Mouse (Mus musculus): ENCODE data around the gene C2cd4b.

Gene C2cd4b

DNA sequence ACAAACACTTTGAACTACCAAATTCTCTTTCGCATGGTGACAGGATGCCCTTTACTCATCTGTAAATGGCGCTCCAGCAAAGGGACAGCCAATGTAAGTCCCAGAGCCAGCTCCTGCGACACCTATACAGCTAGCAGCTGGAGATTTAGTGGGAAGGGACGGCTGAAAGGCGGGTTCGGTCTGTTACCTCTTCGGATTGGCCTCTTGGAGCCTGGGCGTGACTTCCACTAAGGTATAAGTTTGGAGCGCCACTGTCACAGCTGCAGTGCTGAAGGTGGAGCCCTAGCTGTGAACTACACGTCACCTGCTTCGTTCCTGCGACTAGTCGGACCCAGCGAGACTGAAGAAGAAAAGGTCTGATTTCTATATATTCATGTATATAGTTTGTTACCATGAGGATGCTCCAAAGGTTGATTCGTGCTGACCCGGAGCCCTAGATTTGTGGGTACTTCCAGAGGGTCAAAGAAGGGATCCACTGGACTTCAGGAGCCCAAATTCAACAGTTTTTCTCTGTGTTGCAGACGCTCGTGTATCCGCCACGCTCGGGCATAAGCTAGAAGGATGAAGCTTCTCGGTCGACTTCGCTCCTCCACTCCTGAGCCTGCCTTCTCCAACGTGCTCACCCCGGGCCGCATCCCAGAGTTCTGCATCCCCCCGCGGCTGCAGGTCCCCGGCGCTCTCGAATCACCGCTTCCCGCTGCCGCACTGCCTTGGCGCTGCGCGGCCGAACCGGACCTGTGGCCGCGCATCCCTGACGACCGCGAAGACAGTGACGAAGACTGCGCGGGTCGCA, at the start of gene C2cd4b:
TSS of gene C2cd4b (plus strand) at position 275 of the 793 bp plus-strand sequence.
- peak; percentile 44 for DNase-seq (ENCODE audit: low read depth, low spot score)

DNA sequence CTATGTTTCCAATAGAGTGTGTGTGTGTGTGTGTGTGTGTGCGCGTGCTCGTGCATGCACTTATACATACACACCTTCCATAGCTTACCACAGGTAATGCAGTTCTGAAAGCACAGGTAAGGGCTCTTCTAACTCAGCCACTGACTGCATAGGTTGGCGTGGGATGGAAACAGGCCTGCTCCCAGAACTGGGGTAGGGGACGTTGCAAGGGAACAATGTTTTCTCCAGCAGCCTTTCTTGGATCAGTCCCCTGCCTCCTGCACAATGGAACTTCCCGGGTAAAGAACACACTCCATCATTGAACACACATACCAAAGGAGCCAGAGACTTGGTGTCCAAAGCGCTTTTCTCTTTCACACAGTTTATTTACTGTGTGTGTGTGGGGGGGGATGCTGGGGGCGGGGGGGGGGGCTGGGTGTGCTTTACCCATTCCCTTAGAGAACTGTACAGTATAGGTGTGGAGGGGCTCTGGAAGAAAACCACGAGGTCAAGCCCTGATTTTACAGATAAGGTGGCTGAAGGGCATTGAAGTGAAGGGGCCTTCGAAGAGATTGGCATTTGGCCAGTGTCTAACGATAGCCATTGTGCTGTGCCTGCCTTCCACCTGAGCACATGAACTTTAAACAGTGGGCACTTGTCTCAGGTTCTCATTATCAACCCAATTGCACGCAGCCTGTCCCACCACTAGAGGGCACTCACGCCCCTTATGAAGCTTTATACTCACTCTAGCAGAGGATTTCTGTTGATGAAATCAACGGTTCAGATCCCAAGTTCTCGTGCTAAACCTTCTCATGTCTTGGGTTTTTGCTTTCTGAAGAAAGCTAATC, 48.0 kb upstream of the C2cd4b start:
- peak; percentile 62 for DNase-seq (ENCODE audit: low read depth, low spot score)

DNA sequence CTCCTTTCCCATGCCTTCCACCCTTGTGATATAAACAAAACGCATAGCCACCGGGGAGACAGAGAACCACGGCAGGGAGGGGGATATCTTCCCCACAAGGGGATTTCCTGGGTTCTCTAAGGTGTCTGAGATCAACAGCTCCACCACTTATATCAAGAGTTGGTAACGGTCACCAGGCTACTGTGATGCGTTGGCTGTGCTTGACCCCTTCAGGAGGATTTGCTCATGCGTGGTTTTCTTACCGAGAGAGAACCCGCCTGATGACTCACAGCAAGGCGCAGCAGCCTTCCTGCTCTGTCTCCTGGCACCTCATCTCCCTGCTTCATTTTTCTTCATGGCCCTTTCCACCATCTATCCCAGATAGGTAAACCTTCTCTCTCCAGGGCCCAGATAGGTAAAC, 47.1 kb upstream of the C2cd4b start:
- DNase-seq (ENCODE audit: low read depth, low spot score), result no peak

DNA sequence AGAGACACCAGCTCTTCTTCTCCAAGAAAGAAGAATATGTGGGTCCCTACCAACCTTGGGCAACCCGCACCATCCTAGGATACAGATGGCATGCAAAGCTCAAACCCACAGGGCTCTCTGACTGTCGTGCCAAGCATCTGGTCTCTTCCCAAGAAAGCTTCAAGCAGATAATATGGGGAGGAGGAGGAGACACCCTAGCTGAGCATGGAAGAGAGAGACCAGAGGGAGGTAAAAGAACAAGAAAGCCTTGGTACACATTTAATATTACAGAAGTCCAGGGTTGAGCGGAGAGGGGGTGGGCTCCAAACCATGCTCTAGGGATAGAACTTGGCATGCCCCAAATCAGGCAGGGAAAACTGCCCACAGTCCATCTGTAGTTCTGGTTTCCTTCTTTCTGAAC, 42.2 kb upstream of the C2cd4b start:
- no peak for DNase-seq (ENCODE audit: low read depth, low spot score)

DNA sequence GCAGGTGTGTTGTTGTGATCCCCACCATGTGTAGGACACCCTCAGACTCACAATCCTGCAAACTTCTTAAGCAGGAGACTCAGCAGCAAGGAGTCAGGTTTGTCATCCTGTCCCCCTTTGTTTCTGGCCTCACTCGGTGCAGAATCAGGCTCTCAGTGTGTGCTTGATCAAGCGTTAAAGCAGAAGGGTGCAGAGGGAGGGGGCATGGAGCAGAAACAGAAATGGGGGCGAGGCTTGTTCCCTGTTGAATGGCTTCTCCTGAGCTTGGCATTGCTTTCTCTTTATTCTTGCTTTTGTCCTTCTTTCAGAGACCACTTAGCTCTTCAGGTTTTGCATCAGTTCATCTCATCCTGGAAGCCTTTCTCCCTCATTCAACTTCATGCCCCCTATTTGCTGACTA, 40.6 kb upstream of the C2cd4b start:
- no peak for DNase-seq (ENCODE audit: low read depth, low spot score)

DNA sequence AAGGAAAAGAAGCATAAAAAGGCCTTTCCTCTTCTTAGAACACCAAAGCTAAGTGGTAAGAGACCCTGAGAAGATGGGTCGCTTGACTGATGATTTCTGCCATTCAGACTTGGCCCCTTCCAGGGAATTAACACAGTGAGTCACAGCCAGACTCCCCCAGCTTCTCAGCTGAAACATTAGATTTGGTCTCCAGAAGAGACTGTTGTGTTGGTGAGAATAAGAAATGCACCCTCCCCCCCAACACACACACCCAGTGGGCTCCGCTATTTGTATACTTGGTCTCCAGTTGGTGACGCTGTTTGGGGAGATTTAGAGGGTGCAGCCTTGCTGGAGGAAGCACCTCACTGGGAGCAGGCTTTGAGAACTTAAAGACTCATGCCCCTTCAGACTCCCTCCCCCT, 39.1 kb upstream of the C2cd4b start:
- no peak for DNase-seq (ENCODE audit: low read depth, low spot score)

DNA sequence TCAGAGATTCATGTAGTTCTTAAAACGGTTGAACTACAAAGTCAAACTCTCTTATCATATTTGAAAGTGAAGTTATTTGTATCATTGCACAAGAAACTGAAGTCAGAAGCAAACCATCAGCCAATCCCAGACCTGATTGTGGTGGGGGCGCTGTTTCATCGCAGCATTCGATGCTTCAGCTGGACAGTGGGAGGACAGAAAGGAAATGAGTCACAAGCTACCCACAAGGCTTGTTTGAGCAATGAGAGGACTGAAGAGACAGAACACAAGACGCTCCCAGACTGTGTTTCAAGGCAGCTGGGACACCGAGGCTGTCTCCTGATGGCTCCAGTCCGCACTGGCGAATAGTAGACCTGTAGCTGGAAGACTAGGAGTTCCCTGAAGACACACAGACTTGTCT, 36.9 kb upstream of the C2cd4b start:
- DNase-seq (ENCODE audit: low read depth, low spot score), result no peak

DNA sequence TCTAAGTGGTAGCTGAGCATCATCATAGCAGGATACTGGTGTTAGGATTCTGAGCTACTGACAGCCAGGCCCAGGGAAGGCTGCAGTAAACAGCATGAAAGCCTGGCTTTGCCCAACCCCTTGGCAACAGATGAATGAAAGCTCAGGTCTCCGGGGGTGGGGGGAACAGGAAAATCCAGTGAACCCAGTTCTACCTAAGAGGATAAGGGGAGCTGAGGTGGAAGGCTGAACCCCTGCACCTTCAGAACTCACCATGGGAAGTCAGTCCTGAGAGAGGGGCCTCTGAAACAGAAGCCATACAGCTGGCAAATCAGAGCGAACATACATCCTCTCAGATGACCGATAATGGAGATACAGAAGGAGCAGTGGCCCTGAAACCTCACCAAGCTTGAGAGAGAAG, 34.0 kb upstream of the C2cd4b start:
- no peak for DNase-seq (ENCODE audit: low read depth, low spot score)

DNA sequence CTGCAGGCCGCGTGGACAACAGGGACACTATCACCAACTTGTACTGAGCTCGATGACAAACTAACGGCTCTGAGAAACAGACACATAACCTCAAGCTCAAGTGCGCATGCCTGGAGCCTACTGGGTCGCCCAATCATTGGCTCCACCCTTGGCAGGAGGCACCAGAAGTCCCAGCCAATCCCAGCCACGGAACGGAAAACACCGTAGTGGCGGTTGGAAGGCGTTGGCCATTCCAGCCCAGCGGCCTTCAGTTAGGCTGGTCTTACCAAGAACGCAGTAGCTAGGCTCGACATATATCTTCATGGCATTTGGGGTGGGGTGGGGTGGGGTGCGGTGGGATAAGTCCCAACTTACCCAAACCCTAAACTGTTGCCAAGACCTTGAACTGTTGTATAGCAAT, 25.5 kb upstream of the C2cd4b start:
- no peak for DNase-seq (ENCODE audit: low read depth, low spot score)

DNA sequence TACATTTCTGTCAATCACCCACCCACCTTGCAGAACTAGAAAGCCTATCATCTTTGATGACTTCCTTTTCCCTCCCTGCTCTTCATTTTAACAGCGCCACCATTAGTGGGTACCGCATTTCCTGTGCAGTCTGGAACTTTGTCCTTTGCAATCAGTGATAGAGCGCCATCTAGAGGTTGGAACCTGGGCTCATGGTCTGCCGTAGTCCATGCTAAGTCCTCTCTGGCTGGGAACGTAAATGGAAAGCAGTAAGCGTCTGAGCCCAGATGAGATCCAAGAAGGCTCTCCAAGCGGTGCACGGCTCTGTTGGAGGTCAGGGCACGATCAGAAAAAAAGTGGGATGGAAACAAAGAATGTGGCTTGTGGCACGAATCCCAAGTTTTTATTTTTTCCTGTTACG, 23.8 kb upstream of the C2cd4b start:
- DNase-seq (ENCODE audit: low read depth, low spot score), result peak; percentile 23

DNA sequence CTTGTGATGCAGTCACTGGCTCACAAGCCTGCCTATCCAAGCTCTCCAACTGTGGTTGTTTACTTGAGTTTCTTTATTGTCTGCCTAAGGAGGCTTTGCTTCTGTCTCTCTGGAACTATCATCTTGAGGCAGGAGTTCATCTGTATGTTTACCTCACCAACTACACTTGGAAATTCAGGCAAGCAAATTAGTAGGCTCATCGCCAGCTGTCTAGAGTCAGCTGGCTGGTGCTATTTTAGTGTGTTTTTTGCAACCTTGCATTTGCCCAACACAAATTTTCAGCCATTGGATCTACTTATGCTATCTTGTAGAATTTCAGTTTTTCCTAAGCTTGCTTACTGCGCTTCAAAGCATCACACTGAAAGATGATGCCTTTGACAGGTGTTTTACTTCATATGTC, 18.0 kb upstream of the C2cd4b start:
- no peak for DNase-seq (ENCODE audit: low read depth, low spot score)

DNA sequence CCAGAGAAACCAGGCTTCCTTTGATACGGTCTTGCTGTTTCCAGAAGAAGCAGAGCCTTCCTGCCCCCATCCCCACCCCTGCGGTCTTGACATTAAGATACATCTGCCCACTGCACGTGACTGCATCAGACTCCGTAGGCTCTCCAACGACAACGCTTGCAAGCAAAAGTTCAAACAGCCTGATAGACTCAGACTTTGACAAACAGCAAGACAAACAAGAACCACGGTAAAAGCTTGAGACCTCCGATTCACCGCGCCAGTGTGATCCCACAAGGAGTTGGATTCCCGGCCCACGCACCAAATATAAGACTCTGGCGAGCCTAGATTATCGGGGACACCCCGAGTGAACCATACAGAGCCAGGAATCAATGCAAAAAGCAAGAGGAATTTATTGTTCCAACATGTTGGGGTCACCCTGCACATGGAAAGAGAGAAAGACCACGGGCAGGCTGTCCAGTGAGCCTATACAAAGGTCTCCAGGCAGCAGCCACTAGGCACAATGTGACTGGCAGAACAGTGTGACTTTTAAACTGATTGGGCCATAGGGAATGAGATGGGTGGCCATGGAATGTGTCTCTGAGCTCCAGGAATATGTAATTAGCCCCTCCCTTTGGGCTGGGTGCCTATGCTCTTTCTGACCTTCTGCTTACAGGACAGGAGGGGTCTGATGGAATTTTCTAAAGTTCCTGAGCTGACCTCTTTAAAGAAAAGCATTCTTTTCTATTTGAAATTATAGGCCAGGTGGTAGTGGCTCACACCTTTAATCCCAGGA, 5.6 kb upstream of the C2cd4b start:
- no peak for DNase-seq (ENCODE audit: low read depth, low spot score)

DNA sequence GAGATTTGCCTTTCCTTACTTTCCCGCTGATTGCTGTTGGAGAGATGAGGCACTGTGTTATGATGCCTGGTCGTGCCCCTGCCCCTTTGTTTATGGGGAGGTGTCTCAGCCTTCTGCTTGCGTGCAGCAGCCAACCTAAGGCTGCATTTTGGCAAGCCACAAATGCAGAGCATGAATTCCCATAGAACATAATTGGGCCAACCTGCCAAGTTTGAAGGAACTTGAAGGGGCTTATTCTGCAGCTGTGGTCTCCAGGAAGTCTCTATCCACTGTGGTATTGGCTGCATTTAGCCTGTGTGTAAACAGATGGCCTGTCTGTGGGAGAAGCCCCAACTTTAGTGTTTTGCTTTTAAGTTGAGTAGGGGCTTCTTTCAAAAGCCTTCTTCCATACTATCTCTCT, 4.5 kb upstream of the C2cd4b start:
- no peak for DNase-seq (ENCODE audit: low read depth, low spot score)

DNA sequence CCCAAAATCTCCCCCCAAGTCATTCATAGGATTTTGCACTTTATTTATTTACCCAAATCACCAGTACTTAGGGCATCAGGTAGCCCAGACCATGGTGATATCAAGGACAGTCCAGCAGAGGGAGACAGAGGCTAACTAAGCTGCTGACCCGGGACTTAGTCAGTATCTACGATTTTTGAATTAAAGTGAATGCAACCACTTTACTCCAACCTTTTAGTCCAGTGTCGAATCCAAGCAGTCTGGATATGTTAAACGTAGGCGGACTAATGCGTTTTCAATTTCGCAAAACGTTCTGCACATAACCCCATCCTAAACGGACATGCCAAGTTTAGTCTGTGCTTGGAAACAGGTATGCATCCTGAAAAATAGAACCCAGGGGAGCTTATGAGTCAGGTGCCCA, 551 bp upstream of the C2cd4b start:
- peak; percentile 56 for DNase-seq (ENCODE audit: low read depth, low spot score)

DNA sequence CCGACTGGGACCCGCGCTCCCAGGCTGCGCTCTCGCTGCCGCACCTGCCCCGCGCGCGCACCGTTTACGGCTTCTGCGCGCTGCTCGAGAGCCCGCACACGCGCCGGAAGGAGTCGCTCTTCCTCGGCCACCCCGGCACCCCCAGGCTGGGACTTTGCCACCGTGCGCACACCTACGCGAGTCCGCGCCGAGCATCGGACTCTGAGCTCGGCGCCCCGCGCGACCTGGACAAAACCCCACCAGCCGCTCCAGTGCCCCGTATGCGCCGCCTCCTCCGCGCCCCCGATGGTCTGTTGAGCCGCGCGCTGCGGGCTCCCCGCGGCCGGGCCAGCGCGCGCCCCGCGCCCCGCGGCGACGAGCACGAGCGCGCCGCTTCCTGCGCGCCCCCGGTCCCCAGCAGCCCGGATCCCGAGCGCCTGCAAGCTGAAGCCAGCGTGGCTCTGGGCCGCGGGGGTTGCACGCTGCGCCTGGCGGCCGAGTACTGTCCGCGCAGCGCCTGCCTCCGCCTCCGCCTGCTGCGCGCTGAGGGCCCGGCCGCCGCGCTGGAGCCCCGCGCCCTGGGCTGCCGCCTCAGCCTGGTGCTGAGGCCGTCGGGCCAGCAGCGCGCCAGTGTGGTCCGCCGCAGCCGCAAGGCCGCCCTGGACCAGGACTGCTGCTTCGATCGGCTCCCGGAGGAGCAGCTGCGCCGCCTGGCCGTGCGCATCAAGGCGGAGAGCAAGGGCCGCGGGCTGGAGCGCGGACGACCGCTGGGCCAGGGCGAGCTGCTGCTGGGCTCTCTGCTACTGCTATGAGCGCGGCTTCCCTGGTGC, 923 bp downstream of the C2cd4b start:
- DNase-seq (ENCODE audit: low read depth, low spot score), result peak; percentile 65

DNA sequence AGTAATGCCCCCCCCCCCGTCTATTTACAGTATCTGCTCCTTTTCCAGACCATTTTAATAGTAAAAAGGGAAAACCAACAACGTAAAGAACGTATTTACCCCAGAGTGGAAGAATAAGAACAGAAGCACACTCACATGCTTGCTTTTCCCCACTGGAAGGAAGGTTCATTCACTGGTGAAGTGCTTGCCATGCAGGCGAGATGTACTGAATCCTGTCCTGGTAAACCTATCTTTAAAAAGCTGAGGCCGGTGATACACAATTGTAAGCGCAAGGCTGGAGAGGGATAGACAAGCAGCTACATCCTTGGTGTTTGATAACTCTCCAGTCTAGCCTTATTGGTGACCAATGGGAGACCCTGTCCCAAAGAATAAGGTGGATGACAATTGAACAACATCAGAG, 1.8 kb downstream of the C2cd4b start:
- DNase-seq (ENCODE audit: low read depth, low spot score), result no peak

DNA sequence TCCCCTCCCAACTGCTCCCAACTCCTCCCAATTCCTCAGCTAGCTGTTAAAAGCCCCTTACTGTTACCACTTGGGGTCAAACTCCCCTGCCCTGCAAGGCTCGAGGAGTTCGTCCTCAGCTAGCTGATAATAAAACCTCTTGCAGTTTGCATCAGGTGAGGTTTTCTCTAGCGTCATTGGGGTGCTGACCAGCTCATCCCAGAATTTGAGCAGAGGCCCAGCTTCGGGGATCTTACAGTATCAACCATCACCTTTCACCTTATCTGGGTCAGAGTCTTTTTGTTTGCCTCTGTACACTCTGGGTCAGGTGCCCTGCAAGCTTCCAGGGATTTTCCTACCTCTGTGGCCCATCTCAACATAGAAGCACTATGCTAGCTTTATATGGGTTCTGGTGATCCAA, 4.1 kb downstream of the C2cd4b start:
- no peak for DNase-seq (ENCODE audit: low read depth, low spot score)

DNA sequence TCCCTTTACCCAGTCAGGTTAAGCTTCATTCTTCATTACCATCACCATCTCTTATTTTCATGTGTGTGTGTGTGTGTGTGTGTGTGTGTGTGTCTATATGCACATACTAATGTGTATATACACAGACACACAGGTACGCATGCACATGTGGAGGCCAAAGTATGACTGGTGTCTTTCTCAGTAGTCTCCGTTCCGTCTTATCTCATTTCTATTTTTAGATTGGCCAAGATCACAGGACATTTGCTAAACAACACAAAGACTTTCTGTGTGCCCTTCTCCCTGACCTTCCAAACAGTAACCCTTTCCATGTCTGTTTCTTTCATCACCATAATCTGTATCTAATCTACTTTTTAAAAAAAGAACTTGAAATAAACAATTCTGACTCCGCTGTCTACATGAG, 7.2 kb downstream of the C2cd4b start:
- DNase-seq (ENCODE audit: low read depth, low spot score), result no peak

DNA sequence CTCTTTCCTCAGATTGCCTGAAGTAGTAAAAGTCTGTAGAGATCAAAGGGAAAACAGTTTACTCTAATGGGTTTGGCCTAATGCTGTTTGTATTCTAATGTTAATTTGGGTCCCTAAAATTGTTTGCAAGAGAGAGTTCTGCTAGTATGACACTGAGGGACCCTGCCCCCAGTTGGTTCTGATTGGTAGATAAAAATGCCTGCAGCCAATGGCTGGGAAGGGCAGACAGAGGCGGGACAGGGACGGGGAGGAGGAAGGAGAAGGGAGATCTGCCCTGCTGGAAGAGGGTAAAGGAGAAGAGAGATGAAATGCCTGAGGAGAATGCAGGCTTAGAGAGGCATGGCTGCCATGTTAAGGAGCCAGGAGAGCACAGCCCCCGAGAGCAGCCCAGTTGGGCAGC, 7.7 kb downstream of the C2cd4b start:
- DNase-seq (ENCODE audit: low read depth, low spot score), result no peak

DNA sequence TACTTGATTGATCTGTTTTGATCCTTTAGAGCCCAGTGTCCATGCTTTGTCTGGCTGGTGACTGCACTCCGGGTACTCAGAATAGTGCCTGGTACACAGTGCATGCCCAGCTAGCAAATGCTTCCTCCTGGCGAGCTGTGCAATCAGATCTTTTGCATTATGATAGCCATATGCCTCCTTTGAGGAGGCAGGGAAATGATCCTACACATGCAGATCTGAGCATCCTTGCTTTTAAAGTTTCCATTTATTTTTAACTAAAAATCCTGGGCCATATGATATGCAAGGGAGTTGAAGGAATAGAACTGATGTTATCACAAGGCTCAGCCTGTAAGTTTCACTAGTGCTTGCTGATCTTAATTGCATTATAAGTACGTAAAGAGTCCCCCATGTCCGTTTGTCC, 9.6 kb downstream of the C2cd4b start:
- no peak for DNase-seq (ENCODE audit: low read depth, low spot score)

DNA sequence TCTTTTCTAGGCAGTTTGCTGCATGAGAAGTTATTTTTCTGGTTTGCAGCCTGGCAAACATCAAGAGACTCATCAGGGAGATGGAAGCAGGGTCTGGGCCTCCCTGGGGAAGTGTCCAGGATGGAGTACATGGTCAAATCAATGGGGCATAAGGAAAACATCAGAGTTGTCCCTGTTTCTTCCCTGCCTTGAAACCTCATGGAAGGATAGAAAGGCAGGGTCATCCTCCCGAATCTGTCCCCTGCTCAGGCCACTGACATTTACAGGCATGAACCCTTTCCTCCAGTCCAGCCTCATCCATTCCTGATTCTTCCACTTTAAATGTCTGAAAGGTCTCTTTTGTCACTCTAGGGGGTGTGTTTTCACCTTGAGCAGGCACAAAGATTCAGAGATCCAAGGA, 10.2 kb downstream of the C2cd4b start:
- no peak for DNase-seq (ENCODE audit: low read depth, low spot score)

DNA sequence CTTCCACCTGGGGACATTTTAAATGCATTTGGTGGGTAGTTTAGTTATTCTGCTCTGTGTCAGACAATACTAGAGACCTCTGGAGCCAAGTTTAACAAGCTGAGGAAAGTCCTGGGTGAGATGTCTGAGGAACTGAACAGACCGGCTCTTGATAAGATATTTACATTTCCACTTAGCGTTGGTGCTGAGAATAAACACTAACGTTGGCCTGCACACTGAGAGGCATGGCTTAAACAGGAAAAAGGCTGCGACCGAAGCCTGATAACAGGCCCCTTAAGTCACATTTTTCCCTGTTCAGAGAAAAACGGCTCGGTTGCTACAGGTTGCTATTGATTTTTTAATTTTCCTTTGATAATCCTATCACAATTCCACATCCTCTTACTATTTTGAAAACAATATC, 12.1 kb downstream of the C2cd4b start:
- DNase-seq (ENCODE audit: low read depth, low spot score), result no peak

Data from retina, postnatal 7 days (tissue).